ENCODE assay signal across 20 mouse cellular contexts in genomic region chr4:109256791-109257190, GRCm38 (mm10). TPM values are rescaled to one million over a fixed set of nuclear protein-coding genes. Genes with fewer than 3 reads are reported as not detected.
A peak's percentile ranks its signal among the peaks of the same experiment; 100 is the strongest.
DNase-seq lines count a peak whose midpoint lies in the region; ATAC-seq and TF ChIP-seq lines count a peak whose summit lies in the region.
"Had no signal": no experiment of that assay in that cellular context is flagged by ENCODE, and none has a peak within 500 bp of the region (broad histone marks: within the 10 kb centered on the region; RNA-seq: fewer than 3 reads in every experiment).

No protein-coding gene starts in this region.

- H3K27ac ChIP-seq in liver, embryonic 11.5 days (ENCODE audit: low read depth, low read length) = peak overlapping the region; percentile 88
- H3K27ac ChIP-seq in liver, postnatal 0 days (ENCODE audit: low read depth) = no peak overlapping the region
- peak overlapping the region; percentile 2; the same call in 1 of the 2 replicates for H3K27ac ChIP-seq in MEL (ENCODE audit: control insufficient read depth, low read depth, low read length)
- H3K27ac ChIP-seq in macrophage = peak overlapping the region; percentile 53
- H3K27ac ChIP-seq: embryonic facial prominence, embryonic 10.5 days; forebrain, embryonic 10.5 days; gastrocnemius, adult 2 months; hindbrain, embryonic 12.5 days had no signal

- DNase-seq in liver, embryonic 11.5 days (ENCODE audit: low spot score) = no peak
- DNase-seq in liver, postnatal 0 days = no peak
- peak; percentile 31 for DNase-seq in MEL (ENCODE audit: low read depth, low spot score)
- DNase-seq in layer of hippocampus, postnatal 10 days (ENCODE audit: low spot score in 2 of 2) = no peak
- DNase-seq: adrenal gland, adult 2 months; adrenal gland, postnatal 25 days; cerebellum, adult 2 months; cerebellum, postnatal 10 days; gastrocnemius, adult 2 months; gastrocnemius, postnatal 25 days; heart, postnatal 10 days; heart, postnatal 4 days had no signal

- TF ChIP-seq EP300 in liver, postnatal 0 days (IDR thresholded peaks at IDR 0.05; ENCODE audit: low read depth) = no peak
- no peak for TF ChIP-seq EP300 in MEL (IDR thresholded peaks at IDR 0.05; ENCODE audit: low read depth in 1 of 2, low read length in 2 of 2)

- TF ChIP-seq POLR2A in MEL (IDR thresholded peaks at IDR 0.05; ENCODE audit: control insufficient read depth in 1 of 2, insufficient read depth in 1 of 2, low read depth in 1 of 2, low read length in 2 of 2, poor library complexity in 1 of 2) = no peak

- no peaks in the 10 kb centered on the region for H3K79me2 ChIP-seq in MEL (ENCODE audit: control insufficient read depth, insufficient read depth, low read length, poor library complexity)
- no peaks in the 10 kb centered on the region for H3K79me2 ChIP-seq in macrophage (ENCODE audit: inconsistent target)

- H3K4me1 ChIP-seq in liver, embryonic 11.5 days (replicated peaks; ENCODE audit: control insufficient read depth, insufficient read depth, low read length) = peaks cover 30% of the 10 kb centered on the region
- peaks cover 11% of the 10 kb centered on the region for H3K4me1 ChIP-seq in liver, postnatal 0 days (ENCODE audit: insufficient read depth)
- peaks cover 17 to 28% of the 10 kb centered on the region in 2 experiments for H3K4me1 ChIP-seq in MEL (ENCODE audit: control insufficient read depth in 1 of 2, insufficient read depth in 2 of 2, low read length in 2 of 2)
- H3K4me1 ChIP-seq: forebrain, embryonic 10.5 days; hindbrain, embryonic 12.5 days had no signal

- no peak for ATAC-seq in liver, embryonic 11.5 days (replicated peaks; ENCODE audit: low FRiP score)
- no peak for ATAC-seq in liver, postnatal 0 days
- peak; percentile 13; the same call in 1 of the 2 replicates for ATAC-seq in erythroid progenitor cell, adult 5-6 weeks (replicated peaks; ENCODE audit: low FRiP score, poor library complexity, severe bottlenecking)
- ATAC-seq: forebrain, embryonic 14.5 days had no signal

- no peak overlapping the region for H3K4me2 ChIP-seq in liver, embryonic 11.5 days
- no peak overlapping the region for H3K4me2 ChIP-seq in liver, postnatal 0 days (ENCODE audit: low read depth, low read length)
- H3K4me2 ChIP-seq: hindbrain, embryonic 12.5 days had no signal

- TF ChIP-seq RAD21 in MEL (IDR thresholded peaks at IDR 0.05; ENCODE audit: low read depth, low read length) = no peak

- 88% methylated on average over 6 of the region's 6 CpGs for WGBS in liver, embryonic 11.5 days
- WGBS in liver, postnatal 0 days (ENCODE audit: insufficient replicate concordance) = 84% methylated on average over 6 of the region's 6 CpGs
- 99% methylated on average over 6 of the region's 6 CpGs for WGBS in macrophage (ENCODE audit: missing documents)

- no peak overlapping the region for H3K9ac ChIP-seq in liver, embryonic 11.5 days (ENCODE audit: low read depth, low read length)
- H3K9ac ChIP-seq in liver, postnatal 0 days (replicated peaks) = no peak overlapping the region
- no peak overlapping the region for H3K9ac ChIP-seq in MEL (ENCODE audit: control insufficient read depth, low read depth, low read length, poor library complexity, severe bottlenecking)
- H3K9ac ChIP-seq: hindbrain, embryonic 12.5 days had no signal

- no peaks in the 10 kb centered on the region for H3K27me3 ChIP-seq in liver, embryonic 11.5 days (replicated peaks; ENCODE audit: control insufficient read depth, insufficient read depth, low read length)
- H3K27me3 ChIP-seq in liver, postnatal 0 days (ENCODE audit: insufficient read depth, low read length) = no peaks in the 10 kb centered on the region
- no peaks in the 10 kb centered on the region for H3K27me3 ChIP-seq in MEL (ENCODE audit: control insufficient read depth in 1 of 2, insufficient read depth in 2 of 2, low read length in 2 of 2)
- H3K27me3 ChIP-seq: CH12.LX; hindbrain, embryonic 12.5 days had no signal

- H3K9me3 ChIP-seq in liver, embryonic 11.5 days (ENCODE audit: control insufficient read depth, low read length) = no peaks in the 10 kb centered on the region
- H3K9me3 ChIP-seq in liver, postnatal 0 days (ENCODE audit: low read length) = no peaks in the 10 kb centered on the region
- no peaks in the 10 kb centered on the region for H3K9me3 ChIP-seq in MEL (replicated peaks; ENCODE audit: insufficient read depth, low read length)
- H3K9me3 ChIP-seq: forebrain, embryonic 10.5 days; hindbrain, embryonic 12.5 days had no signal

- no peak overlapping the region for H3K4me3 ChIP-seq in liver, embryonic 11.5 days (ENCODE audit: low read depth, low read length)
- H3K4me3 ChIP-seq in liver, postnatal 0 days (ENCODE audit: low read depth, low read length) = no peak overlapping the region
- H3K4me3 ChIP-seq in MEL (ENCODE audit: control insufficient read depth in 1 of 2, insufficient read depth in 1 of 2, low read depth in 2 of 2, low read length in 2 of 2) (no peak overlapping the region; a peak in 1 of 4 replicates), macrophage (ENCODE audit: inconsistent target) (no peak overlapping the region)
- H3K4me3 ChIP-seq: embryonic facial prominence, embryonic 10.5 days; forebrain, embryonic 10.5 days; gastrocnemius, adult 2 months; hindbrain, embryonic 12.5 days had no signal

- no peaks in the 10 kb centered on the region for H3K36me3 ChIP-seq in liver, embryonic 11.5 days (ENCODE audit: control insufficient read depth, insufficient read depth, low read length)
- H3K36me3 ChIP-seq in liver, postnatal 0 days (replicated peaks; ENCODE audit: insufficient read depth, low read length) = no peaks in the 10 kb centered on the region
- H3K36me3 ChIP-seq in MEL (ENCODE audit: control insufficient read depth in 1 of 2, insufficient read depth in 2 of 2, low read length in 2 of 2) (peaks cover 0 to 31% of the 10 kb centered on the region in 2 experiments; a peak in 2 of 4 replicates), macrophage (ENCODE audit: inconsistent target) (no peaks in the 10 kb centered on the region)
- H3K36me3 ChIP-seq: embryonic facial prominence, embryonic 10.5 days; forebrain, embryonic 10.5 days; hindbrain, embryonic 12.5 days had no signal

- TF ChIP-seq CTCF in liver, postnatal 0 days (IDR thresholded peaks at IDR 0.05; ENCODE audit: low read depth) = no peak
- no peak for TF ChIP-seq CTCF in MEL (IDR thresholded peaks at IDR 0.05 in 2 of 3, conservative IDR thresholded peaks at IDR 0.05 in 1 of 3; ENCODE audit: control insufficient read depth in 1 of 3, insufficient read depth in 1 of 3, low read depth in 2 of 3, low read length in 3 of 3, poor library complexity in 1 of 3, severe bottlenecking in 1 of 3)

TF ChIP-seq in MEL, 35 proteins besides CTCF, POLR2A, EP300 and RAD21 (continues in another document):
- TF ChIP-seq SIN3A (IDR thresholded peaks at IDR 0.05; ENCODE audit: low read length) (no peak), ETS1 (IDR thresholded peaks at IDR 0.05; ENCODE audit: low read depth, low read length) (no peak)

RNA-seq across cellular contexts. Expression of gene Calr4, which starts 22.5 kb away (rescaled TPM):
- 0.12 TPM in 2 replicates for polyA plus RNA-seq in liver, embryonic 11.5 days (2014; fragmentation: Nextera tagmentation; extraction: Ambion mirVana)
- polyA plus RNA-seq in liver, postnatal 0 days (2015; fragmentation: Nextera tagmentation; extraction: Ambion mirVana) = not detected in 2 replicates
- total RNA-seq in MEL (2012; rRNA removed) = not detected in 2 replicates
- polyA plus RNA-seq in MEL (2012; ENCODE audit: insufficient read depth in 1 of 2, insufficient read length in 2 of 2, low read depth in 1 of 2, low replicate concordance in 2 of 2, missing spikeins in 1 of 2) (under 1 TPM in 1 of 2 experiments, not detected in 1; 0.04 TPM), macrophage (2018) (0.15 TPM in 1 of 3 replicates, not detected in the others)
- total RNA-seq in erythroid progenitor cell, adult 5-6 weeks (2015; ENCODE audit: low replicate concordance) = not detected in 2 replicates
- not detected in 2 replicates for total RNA-seq in erythroid progenitor cell, adult 5-6 weeks (2017; ENCODE audit: low replicate concordance)
- total RNA-seq in macrophage (2018; cell fraction: chromatin; rRNA removed) = 1 to 10 TPM in 1 of 26 experiments, under 1 TPM in 5, not detected in 20; 0.49 to 1.1 (median 0.75) TPM
- not detected for total RNA-seq in macrophage (2018; cell fraction: cytosol; rRNA removed)
- total RNA-seq in macrophage (2018; cell fraction: nucleus; rRNA removed) = under 1 TPM in 3 of 26 experiments, not detected in 23; 0.35 to 0.66 (median 0.48) TPM
- total RNA-seq in layer of hippocampus, postnatal 10 days (2021) = under 1 TPM; 0.71 to 0.85 TPM
- total RNA-seq: CH12.LX; granulocyte monocyte progenitor cell, adult 5-6 weeks; heart, postnatal 4 days had no signal
- polyA plus RNA-seq: adrenal gland, adult 2 months had no signal

RNA-seq across cellular contexts. Expression of gene Eps15, which starts 23.3 kb away (rescaled TPM):
- polyA plus RNA-seq in liver, embryonic 11.5 days (2014; fragmentation: Nextera tagmentation; extraction: Ambion mirVana) = 70.4 and 79.8 TPM in 2 replicates
- 20.0 and 21.2 TPM in 2 replicates for polyA plus RNA-seq in liver, postnatal 0 days (2015; fragmentation: Nextera tagmentation; extraction: Ambion mirVana)
- total RNA-seq in MEL (2012; rRNA removed) = 19.7 and 21.6 TPM in 2 replicates
- 100 to 1,000 TPM in 1 of 2 experiments, 10 to 100 TPM in 1; 53.3 to 107 TPM for polyA plus RNA-seq in MEL (2012; ENCODE audit: insufficient read depth in 1 of 2, insufficient read length in 2 of 2, low read depth in 1 of 2, low replicate concordance in 2 of 2, missing spikeins in 1 of 2)
- 121 and 126 TPM in 2 replicates for total RNA-seq in erythroid progenitor cell, adult 5-6 weeks (2015; ENCODE audit: low replicate concordance)
- total RNA-seq in erythroid progenitor cell, adult 5-6 weeks (2017; ENCODE audit: low replicate concordance) = 137 and 170 TPM in 2 replicates
- 100 to 1,000 TPM; 139 to 365 (median 207) TPM for total RNA-seq in macrophage (2018; cell fraction: chromatin; rRNA removed)
- 100 to 1,000 TPM in 13 of 26 experiments, 10 to 100 TPM in 13; 78.0 to 151 (median 106) TPM for total RNA-seq in macrophage (2018; cell fraction: cytosol; rRNA removed)
- 100 to 1,000 TPM in 23 of 26 experiments, 10 to 100 TPM in 3; 86.4 to 258 (median 131) TPM for total RNA-seq in macrophage (2018; cell fraction: nucleus; rRNA removed)
- polyA plus RNA-seq in macrophage (2018) = 96.6 to 124 TPM (median 102 TPM) in 3 replicates
- total RNA-seq in layer of hippocampus, postnatal 10 days (2021) = 100 to 1,000 TPM; 168 TPM

RNA-seq across cellular contexts. Expression of gene Osbpl9, which starts 54.7 kb away (rescaled TPM):
- polyA plus RNA-seq in liver, embryonic 11.5 days (2014; fragmentation: Nextera tagmentation; extraction: Ambion mirVana) = 40.6 and 45.7 TPM in 2 replicates
- 28.2 and 29.3 TPM in 2 replicates for polyA plus RNA-seq in liver, postnatal 0 days (2015; fragmentation: Nextera tagmentation; extraction: Ambion mirVana)
- total RNA-seq in MEL (2012; rRNA removed) = 14.9 and 19.7 TPM in 2 replicates
- polyA plus RNA-seq in MEL (2012; ENCODE audit: insufficient read depth in 1 of 2, insufficient read length in 2 of 2, low read depth in 1 of 2, low replicate concordance in 2 of 2, missing spikeins in 1 of 2) = 10 to 100 TPM in 1 of 2 experiments, not detected in 1; 42.6 TPM
- 71.0 and 90.1 TPM in 2 replicates for total RNA-seq in erythroid progenitor cell, adult 5-6 weeks (2015; ENCODE audit: low replicate concordance)
- 29.3 and 32.2 TPM in 2 replicates for total RNA-seq in erythroid progenitor cell, adult 5-6 weeks (2017; ENCODE audit: low replicate concordance)
- total RNA-seq in macrophage (2018; cell fraction: chromatin; rRNA removed) = 100 to 1,000 TPM in 24 of 26 experiments, 10 to 100 TPM in 2; 73.1 to 423 (median 185) TPM
- total RNA-seq in macrophage (2018; cell fraction: cytosol; rRNA removed) = 100 to 1,000 TPM in 10 of 26 experiments, 10 to 100 TPM in 16; 73.7 to 137 (median 94.2) TPM
- 100 to 1,000 TPM in 12 of 26 experiments, 10 to 100 TPM in 14; 61.9 to 259 (median 96.0) TPM for total RNA-seq in macrophage (2018; cell fraction: nucleus; rRNA removed)
- 110 to 146 TPM (median 123 TPM) in 3 replicates for polyA plus RNA-seq in macrophage (2018)
- total RNA-seq in layer of hippocampus, postnatal 10 days (2021) = 10 to 100 TPM; 56.5 to 63.7 TPM
